Mouse (Mus musculus) CH12.LX (cell line): Measurements from ENCODE around the gene Tspan5.

Experiments used
- CHD2 ChIP-seq: IDR thresholded peaks from 2 replicates; pipeline ENCODE4 v1.6.1; 2011; ENCODE audit warnings: low read length, improper control_type of control experiment
- CTCF ChIP-seq, 2 experiments: IDR thresholded peaks in 1 of 2; conservative IDR thresholded peaks in 1 of 2; 2 replicates each; pipeline ENCODE4 v1.5.1; 2011 to 2012; ENCODE audit warnings: low read depth in 2 of 2, low read length in 2 of 2, improper control_type of control experiment in 1 of 2, inconsistent platforms in 1 of 2, mild to moderate bottlenecking in 1 of 2, moderate library complexity in 1 of 2
- ELF1 ChIP-seq: IDR thresholded peaks from 2 replicates; pipeline ENCODE4 v1.6.1; 2014; ENCODE audit warnings: low read depth, mild to moderate bottlenecking, inconsistent platforms, low read length, improper control_type of control experiment
- JUND ChIP-seq: conservative IDR thresholded peaks from 2 replicates; pipeline ENCODE4 v1.6.1; 2011; ENCODE audit warnings: low read depth, low read length, improper control_type of control experiment
- MAX ChIP-seq: IDR thresholded peaks from 2 replicates; pipeline ENCODE4 v1.6.1; 2011; ENCODE audit warnings: low read length, improper control_type of control experiment
- MXI1 ChIP-seq: IDR thresholded peaks from 2 replicates; pipeline ENCODE4 v1.6.1; 2011; ENCODE audit warnings: mild to moderate bottlenecking, low read depth, low read length, improper control_type of control experiment
- POLR2A ChIP-seq: IDR thresholded peaks from 2 replicates; pipeline ENCODE4 v1.6.1; 2011; ENCODE audit warnings: low read depth, mild to moderate bottlenecking, improper control_type of control experiment, low read length
- TCF12 ChIP-seq: IDR thresholded peaks from 2 replicates; pipeline ENCODE4 v1.6.1; 2014; ENCODE audit warnings: low read depth, mild to moderate bottlenecking, inconsistent platforms, low read length, improper control_type of control experiment

GRCm38 (mm10) chr3:138744030-138744774, 2.2 kb downstream of the Tspan5 start:
- TF ChIP-seq MXI1 (no peak), MAX (no peak), CHD2 (no peak), ELF1 (no peak), CTCF (conservative IDR thresholded peaks at IDR 0.05 in 1 of 2, IDR thresholded peaks at IDR 0.05 in 1 of 2; ENCODE audit: low read depth in 2 of 2, low read length in 2 of 2) (no peak), POLR2A (no peak), JUND (no peak), TCF12 (no peak)
